Mouse (Mus musculus) thymus, adult 2 months (tissue): ENCODE data around the gene Galr3.

Source experiments
- CTCF ChIP-seq: fragments of 200-500 bp; IDR thresholded peaks from 2 replicates; pipeline ENCODE4 v1.5.1; 2012; ENCODE audit warnings: mild to moderate bottlenecking, control low read depth, low read length, moderate library complexity, borderline replicate concordance; ENCODE audit not compliant: control insufficient read depth, poor library complexity, insufficient read depth; ENCODE audit errors: extremely low read depth
- POLR2A ChIP-seq: fragments of 200-500 bp; IDR thresholded peaks from 2 replicates; pipeline ENCODE4 v1.6.1; 2012; ENCODE audit warnings: mild to moderate bottlenecking, low read length, control low read depth, moderate library complexity; ENCODE audit not compliant: control insufficient read depth, poor library complexity, insufficient read depth; ENCODE audit errors: extremely low read depth

DNA sequence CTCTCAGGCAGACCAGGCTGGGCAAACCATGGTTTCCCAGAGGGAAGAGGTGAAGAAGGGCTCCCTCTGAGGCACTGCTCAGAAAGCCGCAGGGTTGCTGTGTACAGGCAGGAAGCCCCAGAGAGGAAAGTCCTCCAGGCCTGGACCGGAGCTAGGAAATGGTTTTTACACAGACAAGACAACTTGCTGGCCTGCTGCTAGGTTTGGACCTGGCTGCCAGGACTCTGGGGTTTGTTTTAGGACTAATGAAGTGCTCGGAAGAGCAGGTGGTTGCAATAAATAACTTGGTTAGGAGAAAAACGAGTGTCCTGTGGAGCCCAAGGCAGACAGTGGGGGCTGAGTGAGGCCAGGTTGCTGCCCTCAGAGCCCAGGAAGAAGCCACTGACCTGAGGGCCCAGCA is 6.5 kb downstream of the Galr3 start:
- TF ChIP-seq POLR2A: no peak
- TF ChIP-seq CTCF: no peak
